Mouse (Mus musculus) A20 (cell line): Measurements from ENCODE around the gene Ampd1.

Experiments used
- DNase-seq: peaks from one replicate; pipeline ENCODE4 v3.0.0-alpha.2; 2011; ENCODE audit warnings: low read depth, low spot score

Gene Ampd1

GRCm38 (mm10) chr3:103102454-103103390 lies 28.9 kb downstream of the Ampd1 start, which contains the start of gene Dennd2c:
Gene Dennd2c (plus strand): TSS chr3:103102604.
- DNase-seq, result peak; percentile 88

- no peak for DNase-seq
Observed at GRCm38 (mm10) chr3:103107565-103108240, 33.9 kb downstream of the Ampd1 start.

GRCm38 (mm10) chr3:103112216-103112615 lies 38.4 kb downstream of the Ampd1 start:
- no peak for DNase-seq

GRCm38 (mm10) chr3:103123636-103124035 lies 49.8 kb downstream of the Ampd1 start:
- DNase-seq, result no peak

- no peak for DNase-seq
Observed at GRCm38 (mm10) chr3:103126138-103126537, 52.3 kb downstream of the Ampd1 start.

- DNase-seq, result no peak
Observed at GRCm38 (mm10) chr3:103127177-103127576, 53.4 kb downstream of the Ampd1 start.

GRCm38 (mm10) chr3:103127721-103128120 lies 53.9 kb downstream of the Ampd1 start:
- no peak for DNase-seq

GRCm38 (mm10) chr3:103128251-103128650 lies 54.4 kb downstream of the Ampd1 start:
- DNase-seq, result peak; percentile 15

GRCm38 (mm10) chr3:103129367-103130159 lies 55.7 kb downstream of the Ampd1 start:
- DNase-seq, result no peak

GRCm38 (mm10) chr3:103130236-103130751 lies 56.5 kb downstream of the Ampd1 start:
- DNase-seq, result no peak

GRCm38 (mm10) chr3:103133098-103133497 lies 59.3 kb downstream of the Ampd1 start:
- no peak for DNase-seq

- DNase-seq, result no peak
Observed at GRCm38 (mm10) chr3:103136414-103137077, 62.7 kb downstream of the Ampd1 start.

- no peak for DNase-seq
Observed at GRCm38 (mm10) chr3:103139047-103139446, 65.2 kb downstream of the Ampd1 start.

- DNase-seq, result peak; percentile 41
Observed at GRCm38 (mm10) chr3:103140095-103140838, 66.5 kb downstream of the Ampd1 start.

GRCm38 (mm10) chr3:103141287-103141686 lies 67.5 kb downstream of the Ampd1 start:
- no peak for DNase-seq

GRCm38 (mm10) chr3:103142366-103142765 lies 68.6 kb downstream of the Ampd1 start:
- no peak for DNase-seq

- DNase-seq, result no peak
Observed at GRCm38 (mm10) chr3:103145336-103145735, 71.5 kb downstream of the Ampd1 start.

- DNase-seq, result no peak
Observed at GRCm38 (mm10) chr3:103145791-103146190, 72.0 kb downstream of the Ampd1 start.

- DNase-seq, result no peak
Observed at GRCm38 (mm10) chr3:103146330-103147166, 72.7 kb downstream of the Ampd1 start.
